Mouse (Mus musculus): Measurements from ENCODE around the gene Rnf126.

Gene Rnf126

GRCm38 (mm10) chr10:79797326-79797725 lies 30.6 kb upstream of the Rnf126 start:
- CTCF ChIA-PET, result interaction anchor here in 2 of 4 experiments (0.6 to 4.8 kb wide), 3 partner anchors 14 to 190 kb away, joined by 3 to 37 read pairs (median 3); no protein-coding TSS in a partner anchor
- POLR2A ChIA-PET, result interaction anchor here in 2 of 4 experiments (0.6 to 2.0 kb wide), 3 partner anchors 15 to 251 kb away, joined by 3 to 10 read pairs (median 7); no protein-coding TSS in a partner anchor

GRCm38 (mm10) chr10:79795905-79796304 lies 29.2 kb upstream of the Rnf126 start:
- ChIA-PET CTCF (interaction anchor here in 3 of 4 experiments (0.6 to 8.2 kb wide), 12 partner anchors 10 to 100 kb away, joined by 3 to 75 read pairs (median 4); no protein-coding TSS in a partner anchor), POLR2A (interaction anchor here in 2 of 4 experiments (0.6 to 3.3 kb wide), 20 partner anchors 10 to 669 kb away, joined by 3 to 13 read pairs (median 4); partner anchors contain the start of genes Ptbp1 (in 2 of the 2) and Polrmt (in 1 of the 2))

DNA sequence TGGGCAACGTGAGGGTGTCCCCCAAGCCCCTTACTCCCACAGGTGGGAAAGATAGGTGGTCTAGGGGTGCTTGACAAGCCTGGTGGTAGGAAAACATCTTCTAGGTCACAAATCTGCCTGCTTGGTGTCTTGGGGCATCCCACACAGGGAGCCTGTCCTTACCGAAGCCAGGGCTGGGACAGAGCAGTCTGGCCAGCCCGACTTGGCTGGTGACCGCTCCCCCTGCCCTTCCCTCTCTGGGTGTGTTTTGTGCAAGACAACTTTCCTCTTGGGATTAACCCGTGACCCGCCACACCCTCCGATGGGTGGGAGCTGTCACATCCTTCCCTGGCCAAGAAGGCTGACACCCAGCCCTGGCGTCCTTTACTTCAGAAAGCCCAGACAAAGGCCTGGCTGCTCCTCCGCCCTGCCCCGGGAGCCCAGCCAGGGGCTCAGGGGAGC lies 27.8 kb upstream of the Rnf126 start:
- ChIA-PET POLR2A (interaction anchor here in 3 of 4 experiments (0.8 to 3.3 kb wide), 20 partner anchors 8 to 365 kb away, joined by 3 to 17 read pairs (median 4); partner anchors contain the start of genes Bsg (in 1 of the 3), Polrmt (in 1 of the 3), Ptbp1 (in 1 of the 3) and Rnf126 (in 1 of the 3)), CTCF (interaction anchor here (0.6 to 8.2 kb wide), 24 partner anchors 8 to 133 kb away, joined by 3 to 75 read pairs (median 7); partner anchors contain the start of gene Misp (in 1 of the 4))

DNA sequence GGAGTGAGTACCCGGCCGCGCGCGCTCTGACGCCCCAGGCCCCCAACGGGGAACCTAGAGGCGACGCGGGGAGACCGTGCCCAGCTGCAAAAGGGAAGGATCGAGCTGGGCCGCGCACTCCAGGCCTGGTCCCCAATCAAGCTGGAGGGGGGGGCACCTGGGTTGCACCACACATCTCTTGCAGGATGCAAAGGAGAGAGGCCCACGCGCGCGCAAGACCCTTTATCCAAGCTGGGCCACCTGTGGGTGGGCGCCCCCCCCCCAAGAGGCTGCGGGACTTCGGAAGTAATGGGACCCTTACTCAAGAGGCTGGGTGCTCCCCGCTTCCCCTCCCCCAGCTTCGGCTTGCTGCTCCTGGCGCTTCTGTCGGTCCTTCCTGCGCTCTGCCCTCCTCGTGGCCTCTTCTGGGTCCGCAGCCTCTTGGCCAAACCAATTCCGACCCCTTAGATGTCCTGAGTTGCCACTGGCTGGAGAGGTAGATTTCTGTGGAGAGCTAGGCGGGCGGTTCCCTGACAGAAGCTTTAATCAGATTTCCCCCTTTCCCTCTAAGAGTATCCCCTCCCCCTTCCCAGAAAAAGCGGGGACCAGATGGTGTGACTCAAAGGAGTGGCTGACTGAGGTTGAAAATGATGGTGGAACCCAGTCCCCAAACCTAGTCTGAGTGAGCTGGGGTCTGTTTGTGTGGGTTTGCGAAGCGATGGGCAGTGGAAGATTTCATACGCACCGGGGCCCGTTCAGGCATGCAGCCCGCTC lies 27.2 kb upstream of the Rnf126 start:
- POLR2A ChIA-PET, result interaction anchor here in 3 of 4 experiments (0.5 to 3.3 kb wide), 26 partner anchors 9 to 366 kb away, joined by 3 to 17 read pairs (median 4); partner anchors contain the start of genes Ptbp1 (in 2 of the 3), Bsg (in 1 of the 3), Med16 (in 1 of the 3) and Rnf126 (in 1 of the 3)
- CTCF ChIA-PET, result interaction anchor here (0.5 to 8.2 kb wide), 38 partner anchors 8 to 203 kb away, joined by 3 to 75 read pairs (median 5); partner anchors contain the start of gene Misp (in 1 of the 4)

- ChIA-PET POLR2A (interaction anchor here in 3 of 4 experiments (0.5 to 3.3 kb wide), 21 partner anchors 8 to 156 kb away, joined by 3 to 17 read pairs (median 4); partner anchors contain the start of genes Bsg (in 1 of the 3), Med16 (in 1 of the 3), Ptbp1 (in 1 of the 3) and Rnf126 (in 1 of the 3)), CTCF (interaction anchor here (0.5 to 8.2 kb wide), 36 partner anchors 8 to 372 kb away, joined by 3 to 75 read pairs (median 5); no protein-coding TSS in a partner anchor)
These were observed 26.4 kb upstream of the Rnf126 start, which contains the start of gene Palm for GRCm38 (mm10) chr10:79793051-79793737. Palm (plus strand) TSS chr10:79793572.

GRCm38 (mm10) chr10:79792339-79793040 lies 25.7 kb upstream of the Rnf126 start:
- POLR2A ChIA-PET, result interaction anchor here in 2 of 4 experiments (0.9 to 3.3 kb wide), 7 partner anchors 10 to 121 kb away, joined by 4 to 17 read pairs (median 6); no protein-coding TSS in a partner anchor
- CTCF ChIA-PET, result interaction anchor here (0.6 to 8.2 kb wide), 29 partner anchors 7 to 1076 kb away, joined by 3 to 75 read pairs (median 5); partner anchors contain the start of gene Fgf22 (in 1 of the 4)

DNA sequence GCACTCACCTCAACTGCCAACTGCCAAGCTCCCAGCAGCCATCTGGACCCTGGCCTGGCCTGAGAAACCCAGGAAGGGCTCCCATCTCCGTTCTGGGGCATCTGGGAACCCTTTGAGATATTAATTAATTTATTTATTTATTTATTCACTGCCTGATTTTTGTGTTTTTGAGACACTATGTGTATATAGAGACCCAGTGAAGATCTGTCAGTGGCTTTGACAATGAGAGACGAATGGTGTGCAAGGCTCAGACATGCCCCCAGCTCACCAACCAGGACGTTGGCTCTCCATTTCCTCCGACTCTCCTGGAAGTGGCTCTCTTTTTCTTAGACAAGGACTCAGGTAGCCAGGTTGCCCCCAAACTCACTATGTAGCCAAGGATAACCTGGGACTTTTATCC lies 24.1 kb upstream of the Rnf126 start, which contains the start of gene Prss57:
Prss57 (minus strand) TSS at position 101 of the 400 bp plus-strand sequence.
- CTCF ChIA-PET, result interaction anchor here in 3 of 4 experiments (0.6 to 8.2 kb wide), 6 partner anchors 10 to 157 kb away, joined by 3 to 75 read pairs (median 6); partner anchors contain the start of gene Polrmt (in 1 of the 3)

GRCm38 (mm10) chr10:79789581-79789980 lies 22.8 kb upstream of the Rnf126 start:
- CTCF ChIA-PET, result interaction anchor here (0.5 to 8.2 kb wide), 21 partner anchors 8 to 584 kb away, joined by 3 to 75 read pairs (median 5); partner anchors contain the start of gene Rnf126 (in 1 of the 4)
- POLR2A ChIA-PET, result interaction anchor here in 3 of 4 experiments (0.8 to 2.0 kb wide), 8 partner anchors 9 to 119 kb away, joined by 3 to 5 read pairs (median 4); partner anchors contain the start of genes Med16 (in 1 of the 3), Polrmt (in 1 of the 3) and Ptbp1 (in 1 of the 3)

More for the DNA sequence above, 24.1 kb upstream of the Rnf126 start, which contains the start of gene Prss57:
- POLR2A ChIA-PET, result interaction anchor here in 1 of 4 experiments (2.0 kb wide), 1 partner anchor 11 kb away, joined by 5 read pairs; no protein-coding TSS in a partner anchor

GRCm38 (mm10) chr10:79788386-79789158 lies 21.8 kb upstream of the Rnf126 start:
- ChIA-PET POLR2A (interaction anchor here in 3 of 4 experiments (0.8 to 1.6 kb wide), 9 partner anchors 8 to 139 kb away, joined by 3 to 5 read pairs (median 3); partner anchors contain the start of genes Med16 (in 1 of the 3), Polrmt (in 1 of the 3) and Ptbp1 (in 1 of the 3)), CTCF (interaction anchor here (0.5 to 8.2 kb wide), 42 partner anchors 7 to 1792 kb away, joined by 3 to 75 read pairs (median 4); partner anchors contain the start of gene Fstl3 (in 1 of the 4))

DNA sequence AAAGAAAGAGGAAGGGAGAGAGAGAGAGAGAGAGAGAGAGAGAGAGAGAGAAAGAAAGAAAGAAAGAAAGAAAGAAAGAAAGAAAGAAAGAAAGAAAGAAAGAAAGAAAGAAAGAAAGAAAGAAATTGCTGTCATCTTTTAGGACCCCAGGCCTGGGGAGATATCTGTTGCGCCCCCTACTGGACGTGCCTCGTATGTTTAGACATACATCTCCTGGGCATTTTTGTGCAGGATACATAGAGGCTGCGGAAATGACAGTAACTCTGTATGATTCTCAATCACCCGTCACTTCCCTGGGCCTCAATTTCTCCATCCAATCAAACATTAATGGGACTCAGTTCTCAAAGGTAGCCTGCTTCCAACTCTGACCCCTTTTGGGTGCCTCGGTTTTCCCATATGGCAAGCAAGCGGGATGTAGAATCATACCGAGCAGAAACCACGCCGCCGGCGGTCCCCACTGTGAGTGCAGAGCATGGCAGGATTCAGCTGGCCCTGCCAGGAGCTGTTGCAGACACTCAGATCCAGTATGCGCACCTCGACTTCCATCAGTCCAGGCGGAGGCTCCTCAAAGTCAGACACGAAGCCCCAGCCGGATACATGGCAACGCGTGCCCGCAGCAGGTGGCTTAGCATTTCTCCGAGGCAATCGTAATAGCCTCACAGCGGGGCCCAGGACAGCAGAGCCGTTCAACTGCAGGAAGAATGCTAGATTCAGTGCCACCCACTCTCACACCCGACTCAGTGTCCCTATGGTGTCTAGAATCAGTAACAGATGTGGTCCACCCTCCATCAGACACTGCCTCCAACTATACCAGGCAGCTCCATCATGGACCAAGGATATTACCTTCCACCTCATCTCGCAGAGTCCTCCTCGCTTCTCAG lies 17.4 kb upstream of the Rnf126 start:
- ChIA-PET CTCF (interaction anchor here in 3 of 4 experiments (0.6 to 2.6 kb wide), 10 partner anchors 9 to 1744 kb away, joined by 3 to 20 read pairs (median 3); partner anchors contain the start of genes Palm (in 2 of the 3), Madcam1 (in 1 of the 3), Mum1 (in 1 of the 3) and Polrmt (in 1 of the 3)), POLR2A (interaction anchor here in 2 of 4 experiments (0.6 to 1.6 kb wide), 5 partner anchors 11 to 383 kb away, joined by 3 read pairs; no protein-coding TSS in a partner anchor)

GRCm38 (mm10) chr10:79783050-79783449 lies 16.3 kb upstream of the Rnf126 start:
- ChIA-PET POLR2A (no interaction called here), CTCF (interaction anchor here in 3 of 4 experiments (0.5 to 3.3 kb wide), 5 partner anchors 9 to 175 kb away, joined by 3 to 75 read pairs (median 3); partner anchors contain the start of genes Palm (in 1 of the 3) and Prss57 (in 1 of the 3))

- CTCF ChIA-PET, result interaction anchor here in 2 of 4 experiments (0.5 to 3.3 kb wide), 7 partner anchors 9 to 242 kb away, joined by 3 to 75 read pairs (median 3); partner anchors contain the start of genes Palm (in 2 of the 2), Bsg (in 1 of the 2) and Prss57 (in 1 of the 2)
- POLR2A ChIA-PET, result interaction anchor here in 2 of 4 experiments (0.5 to 1.4 kb wide), 4 partner anchors 19 to 82 kb away, joined by 3 to 5 read pairs (median 3); partner anchors contain the start of gene Ptbp1 (in 1 of the 2)
These were observed 15.2 kb upstream of the Rnf126 start for GRCm38 (mm10) chr10:79781956-79782355.

DNA sequence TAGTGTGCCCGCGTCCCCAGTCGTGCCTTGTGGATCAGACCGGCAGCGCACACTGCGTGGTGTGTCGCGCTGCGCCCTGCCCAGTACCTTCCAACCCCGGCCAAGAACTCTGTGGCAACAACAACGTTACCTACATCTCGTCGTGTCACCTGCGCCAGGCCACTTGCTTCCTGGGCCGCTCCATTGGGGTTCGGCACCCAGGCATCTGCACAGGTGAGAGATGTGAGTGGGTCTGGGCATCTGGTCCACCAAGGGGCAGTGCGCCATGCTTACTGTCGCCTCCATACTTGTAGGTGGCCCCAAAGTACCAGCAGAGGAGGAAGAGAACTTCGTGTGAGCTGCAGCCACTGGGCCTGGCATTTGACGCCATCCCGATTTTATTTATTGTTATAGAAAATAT lies 14.4 kb upstream of the Rnf126 start:
- POLR2A ChIA-PET, result interaction anchor here in 3 of 4 experiments (0.6 to 2.3 kb wide), 49 partner anchors 8 to 1355 kb away, joined by 3 to 26 read pairs (median 5); partner anchors contain the start of genes Ptbp1 (in 3 of the 3), Palm (in 2 of the 3), Polrmt (in 2 of the 3) and Rnf126 (in 2 of the 3)
- CTCF ChIA-PET, result interaction anchor here in 3 of 4 experiments (0.6 to 3.3 kb wide), 30 partner anchors 9 to 445 kb away, joined by 3 to 75 read pairs (median 8); partner anchors contain the start of genes Bsg (in 2 of the 3), Med16 (in 1 of the 3), Misp (in 1 of the 3) and Mum1 (in 1 of the 3)

DNA sequence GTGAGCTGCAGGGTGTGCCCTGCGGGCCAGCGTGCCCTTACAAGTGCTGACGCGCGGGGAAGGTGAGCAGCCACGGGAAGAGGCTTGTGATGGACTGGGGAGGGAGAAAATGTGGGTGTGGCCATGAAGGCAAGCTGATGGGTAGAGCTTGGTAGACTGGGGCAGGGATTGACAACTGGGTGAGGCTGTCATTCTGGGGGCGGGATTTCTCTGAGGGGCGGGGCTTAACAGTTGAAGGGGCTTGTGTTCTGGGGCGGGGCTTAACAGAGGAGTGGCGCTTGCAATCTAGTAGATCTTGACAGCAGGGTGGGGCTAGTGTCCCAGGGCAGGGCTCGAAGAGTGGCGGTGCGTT lies 13.9 kb upstream of the Rnf126 start:
- ChIA-PET POLR2A (interaction anchor here in 3 of 4 experiments (0.5 to 2.3 kb wide), 103 partner anchors 8 to 1726 kb away, joined by 3 to 26 read pairs (median 4); partner anchors contain the start of genes Ptbp1 (in 3 of the 3), Rnf126 (in 3 of the 3), Bsg (in 2 of the 3) and Med16 (in 2 of the 3)), CTCF (interaction anchor here (0.5 to 3.3 kb wide), 123 partner anchors 8 to 1591 kb away, joined by 3 to 75 read pairs (median 4); partner anchors contain the start of genes Palm (in 4 of the 4), Bsg (in 3 of the 4), Rnf126 (in 3 of the 4) and Med16 (in 2 of the 4))

All from embryonic stem cell, embryonic (primary cell).